Mouse (Mus musculus): Measurements from ENCODE around the gene Pced1b.

- TF ChIP-seq EP300 (IDR thresholded peaks at IDR 0.05; ENCODE audit: insufficient read depth, low read depth, low read length) (no peak), POLR2A (IDR thresholded peaks at IDR 0.05; ENCODE audit: insufficient read depth, low read depth, low read length) (no peak)
These were observed 158.1 kb downstream of the Pced1b start for GRCm38 (mm10) chr15:97404998-97405397.

Data from heart, adult 2 months (tissue).